Mouse (Mus musculus) left cerebral cortex, postnatal 25 days (tissue): ENCODE data around the gene Defb41. TPM values are rescaled to one million over a fixed set of nuclear protein-coding genes. Genes with fewer than 3 reads are reported as not detected.
"Not testable (repeated sequence)": the region's sequence is repeated elsewhere in the genome, so short reads cannot be mapped to it uniquely, and the experiment has no call there.

ENCODE experiments used
- DNase-seq, 2 experiments: peaks; one replicate each; pipeline ENCODE4 v3.0.0; 2022; ENCODE audit warnings: low spot score in 2 of 2, mixed read lengths in 1 of 2
- intact Hi-C: fragments of 180-260 bp; cut with DNase I; formaldehyde crosslinking; loops from one replicate; pipeline ENCODE4 v1.15.1; 2025
- total RNA-seq, 2 experiments: library from RNA; stranded (reverse); gene quantifications; 2 replicates each; pipeline ENCODE4 v1.2.3; 2021

Defb41 gene
- total RNA-seq: not detected

DNA sequence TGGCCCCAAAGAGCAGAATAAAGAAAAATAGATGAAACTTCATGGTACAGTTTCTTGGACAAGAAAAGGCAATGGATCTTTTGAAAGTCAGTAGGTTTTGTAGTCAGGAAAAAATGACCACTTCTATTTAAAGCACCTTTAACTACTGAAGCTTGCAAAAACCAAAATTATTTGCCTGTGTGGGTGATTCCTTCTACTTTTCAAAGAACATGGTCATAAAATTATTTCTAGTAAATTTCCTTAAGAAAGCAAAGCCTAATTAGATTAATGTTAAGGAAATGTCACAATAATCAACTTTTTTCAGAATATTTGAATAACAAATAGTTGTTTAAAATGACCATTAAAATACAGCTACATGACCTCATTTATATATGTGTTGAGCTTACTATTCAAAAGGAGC is at the start of gene Defb41:
Gene Defb41, minus strand, starts transcription at position 101 of the 400 bp plus-strand sequence.
- no peak for DNase-seq
- intact Hi-C loops: no loop called here

DNA sequence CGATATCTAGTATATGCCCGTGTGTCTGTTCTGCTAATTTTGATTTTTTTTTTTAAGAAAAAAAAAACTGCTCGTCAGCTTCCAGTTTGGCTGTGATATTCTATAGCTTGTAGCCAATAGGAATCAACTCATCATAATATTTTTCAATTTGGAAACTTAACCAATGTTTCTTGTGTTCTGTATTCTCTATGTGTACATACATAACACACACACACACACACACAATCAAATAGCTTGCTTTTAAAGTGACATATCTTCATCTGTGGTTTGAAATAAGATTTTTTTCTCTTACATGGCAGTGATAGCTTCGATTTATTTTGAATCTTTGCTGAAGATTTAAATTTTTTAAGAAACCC is 43.5 kb upstream of the Defb41 start:
- DNase-seq: no peak
- intact Hi-C loops: no loop called here

DNA sequence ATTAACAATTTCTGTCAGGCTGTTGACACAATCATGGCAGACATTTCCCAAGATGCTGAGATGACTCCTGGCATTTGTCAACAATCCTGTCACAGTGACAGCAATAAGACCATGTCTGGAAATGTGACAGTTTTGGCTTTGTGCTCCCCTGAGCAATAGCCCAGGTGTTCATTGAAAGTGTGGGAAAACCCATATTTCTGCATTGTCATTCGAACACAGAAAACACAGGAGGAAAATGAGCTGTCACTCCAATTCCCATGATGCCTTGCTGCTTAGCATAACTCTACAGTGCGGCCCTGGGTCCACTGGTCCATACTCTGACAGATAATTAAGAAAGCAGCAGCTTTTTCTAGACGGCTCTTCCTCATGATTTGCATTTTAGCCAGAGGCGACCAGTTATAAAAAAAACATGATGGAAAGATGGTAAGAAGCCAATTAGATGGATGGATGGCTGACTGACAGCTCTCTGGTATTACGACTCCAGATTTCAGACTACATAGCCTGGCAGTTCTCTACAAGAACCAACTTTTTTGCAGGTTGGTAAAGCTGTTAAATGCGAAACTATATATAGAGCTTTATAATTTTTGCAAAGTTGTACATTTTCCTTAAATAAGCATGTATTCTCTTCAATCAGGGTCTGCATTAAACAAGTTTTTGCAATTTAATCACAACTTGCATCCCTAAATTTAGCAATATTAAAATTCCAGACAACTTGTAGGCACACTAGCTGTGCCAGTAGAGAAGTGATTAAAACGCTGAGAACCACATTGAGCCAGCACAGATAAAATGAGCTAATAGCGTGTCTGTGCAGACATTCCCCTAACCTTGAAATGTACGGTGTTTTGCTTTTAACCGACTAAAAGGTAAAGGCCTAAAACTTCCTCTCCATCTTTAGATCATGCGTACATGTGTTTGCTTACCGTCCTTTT is 42.9 kb upstream of the Defb41 start:
- intact Hi-C loops: no loop called here
- DNase-seq: no peak

DNA sequence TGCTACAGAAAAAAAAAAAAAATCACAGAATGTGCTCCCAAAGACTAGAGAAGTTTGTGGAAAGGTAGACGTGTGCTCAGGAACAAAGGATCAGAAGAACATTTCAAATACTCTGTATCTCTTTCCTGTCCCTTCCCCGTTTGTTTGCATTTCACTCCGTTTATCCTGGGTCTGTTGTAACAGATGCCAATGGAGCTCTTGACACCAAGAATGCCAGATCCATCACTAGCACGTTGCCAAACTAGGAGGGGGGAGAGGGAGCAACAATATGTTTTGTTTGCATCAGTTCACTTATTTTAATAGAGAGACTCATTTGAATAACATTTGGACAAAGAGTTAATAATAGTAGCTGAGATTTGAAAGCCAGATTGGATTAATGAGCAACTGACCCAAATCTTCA is 27.6 kb upstream of the Defb41 start:
- intact Hi-C loops: no loop called here
- no peak for DNase-seq

DNA sequence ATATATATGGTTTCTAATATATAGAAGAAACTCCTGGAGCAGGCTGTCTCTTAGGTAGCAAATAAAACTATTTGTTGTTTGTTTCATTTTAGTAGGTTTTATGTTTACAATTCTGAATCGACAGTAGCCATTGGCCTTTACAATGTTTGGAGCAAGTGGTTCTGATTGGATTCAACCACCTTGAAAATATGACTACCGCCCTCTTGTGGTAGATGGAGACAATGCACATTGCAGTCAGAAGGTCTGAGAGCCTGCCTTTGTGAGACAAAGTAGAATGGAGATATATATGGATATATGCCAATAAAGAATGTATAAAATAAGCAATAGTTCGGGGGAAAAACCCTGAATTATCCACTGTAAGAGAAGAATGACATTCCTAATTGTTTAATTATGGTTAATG is 23.9 kb upstream of the Defb41 start:
- peak in 1 of 2 experiments; percentile 4 for DNase-seq
- intact Hi-C loops: no loop called here

DNA sequence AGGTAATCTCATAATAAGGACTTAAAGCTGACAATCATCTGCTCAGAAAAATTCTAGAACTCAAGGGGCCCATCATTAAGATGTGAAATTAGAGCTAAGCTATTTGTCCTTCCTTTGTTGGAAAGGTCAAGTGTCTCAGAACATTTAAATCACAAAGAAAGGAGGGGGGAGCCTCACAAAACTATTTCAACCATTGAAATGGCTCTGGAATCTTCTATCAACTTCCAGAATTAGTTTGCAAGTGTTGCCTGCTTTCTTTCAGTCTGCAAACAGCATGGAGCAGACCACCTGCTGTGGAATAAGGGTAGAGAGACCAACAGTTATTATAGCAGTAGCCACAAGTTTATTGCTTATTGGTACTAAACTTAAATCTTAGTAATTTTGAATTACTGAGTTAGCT is 22.4 kb upstream of the Defb41 start:
- intact Hi-C loops: no loop called here
- DNase-seq: no peak

DNA sequence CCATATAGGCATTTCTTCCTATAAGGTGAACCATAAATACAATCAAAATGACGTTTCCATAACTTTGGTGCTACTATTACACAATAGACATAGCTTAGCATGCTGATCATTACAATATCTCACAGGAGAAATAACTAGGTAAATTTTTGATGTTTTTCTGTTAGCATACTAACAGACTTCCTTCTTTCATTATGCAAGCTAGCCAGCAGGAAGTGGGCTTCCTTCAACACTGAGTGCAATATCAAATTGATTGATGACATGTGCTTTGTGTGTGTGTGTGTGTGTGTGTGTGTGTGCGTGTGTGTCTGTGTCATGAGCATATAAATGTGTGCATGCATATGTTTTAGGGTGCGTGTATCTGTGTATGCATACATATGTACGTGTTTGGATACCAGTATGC is 6.2 kb upstream of the Defb41 start:
- no peak for DNase-seq
- intact Hi-C loops: no loop called here

DNA sequence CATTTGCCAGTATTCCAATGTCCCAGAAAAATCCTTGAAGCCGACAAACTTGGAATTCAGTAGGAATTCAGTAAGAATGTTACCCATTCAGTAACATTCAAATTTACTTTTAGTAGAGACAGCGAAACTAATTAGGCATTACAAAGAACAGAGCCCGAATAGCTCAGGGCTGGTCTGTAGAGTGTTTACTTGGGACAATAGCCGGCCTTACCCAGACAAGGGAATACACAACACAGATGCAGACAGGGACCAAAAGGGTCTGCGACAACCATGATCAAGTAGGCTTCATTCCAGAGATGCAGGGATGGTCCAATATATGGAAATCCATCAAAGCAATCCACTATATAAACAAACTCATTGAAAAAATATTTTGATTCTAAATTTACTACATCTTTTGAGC is 3.9 kb upstream of the Defb41 start:
- intact Hi-C loops: no loop called here
- DNase-seq: no peak

DNA sequence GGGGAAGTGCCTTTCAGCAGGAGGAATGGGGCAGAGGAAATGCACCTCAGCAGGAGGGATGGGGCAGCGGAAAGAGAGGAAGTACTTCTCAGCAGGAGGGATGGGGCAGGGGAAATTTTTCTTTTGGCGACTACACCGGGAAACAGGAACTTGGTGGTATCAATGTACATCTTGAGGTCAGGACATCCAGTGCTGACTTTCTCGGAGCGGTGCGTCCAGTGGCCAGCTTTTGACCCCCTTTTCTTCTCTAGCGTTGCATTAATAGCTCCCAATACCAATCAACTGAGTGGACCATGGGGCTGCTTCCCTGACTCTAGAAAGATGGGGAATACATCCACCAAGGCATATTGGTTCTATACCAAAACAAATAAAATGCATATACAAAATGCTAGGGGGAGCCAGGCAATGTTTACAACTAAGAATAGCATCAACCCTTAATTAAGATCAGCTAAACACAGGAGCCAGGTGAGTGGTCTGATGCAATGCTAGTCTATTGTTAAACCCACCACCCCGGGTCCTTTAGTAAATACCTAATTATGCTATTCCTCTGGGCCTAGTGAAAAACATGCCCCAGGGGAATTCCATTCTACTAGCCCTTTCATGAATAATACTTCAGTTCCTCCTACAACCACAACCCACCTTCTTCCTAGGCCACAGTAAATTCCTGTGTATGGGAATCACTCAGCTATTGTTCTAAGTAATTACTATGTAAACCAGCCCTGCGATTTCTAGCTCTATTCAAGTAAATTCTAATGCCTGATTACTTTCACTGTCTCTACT is 18.9 kb downstream of the Defb41 start:
- DNase-seq, intact Hi-C loops: not testable (repeated sequence)

DNA sequence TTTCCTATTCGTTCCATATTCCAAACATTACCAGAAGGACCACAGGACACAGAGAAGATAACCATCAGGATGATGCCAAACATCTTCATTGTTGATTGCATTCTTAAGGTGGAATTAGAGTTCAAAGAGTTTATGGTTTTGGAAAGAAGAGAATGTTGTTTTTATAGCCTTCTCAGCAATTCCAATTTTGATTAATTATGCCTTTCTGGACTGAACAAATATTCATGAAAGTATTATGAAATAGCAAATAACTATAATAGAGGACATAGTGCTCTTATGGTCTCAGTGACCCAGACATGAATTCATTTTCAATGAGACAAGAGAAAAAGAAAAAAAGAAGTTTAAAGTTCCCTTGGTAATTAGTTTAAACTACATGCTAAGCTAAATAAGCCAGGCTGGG is 27.6 kb downstream of the Defb41 start, which contains the start of gene Defb18:
Gene Defb18, minus strand, starts transcription at position 101 of the 400 bp plus-strand sequence.
- DNase-seq: no peak
- intact Hi-C loops: no loop called here

DNA sequence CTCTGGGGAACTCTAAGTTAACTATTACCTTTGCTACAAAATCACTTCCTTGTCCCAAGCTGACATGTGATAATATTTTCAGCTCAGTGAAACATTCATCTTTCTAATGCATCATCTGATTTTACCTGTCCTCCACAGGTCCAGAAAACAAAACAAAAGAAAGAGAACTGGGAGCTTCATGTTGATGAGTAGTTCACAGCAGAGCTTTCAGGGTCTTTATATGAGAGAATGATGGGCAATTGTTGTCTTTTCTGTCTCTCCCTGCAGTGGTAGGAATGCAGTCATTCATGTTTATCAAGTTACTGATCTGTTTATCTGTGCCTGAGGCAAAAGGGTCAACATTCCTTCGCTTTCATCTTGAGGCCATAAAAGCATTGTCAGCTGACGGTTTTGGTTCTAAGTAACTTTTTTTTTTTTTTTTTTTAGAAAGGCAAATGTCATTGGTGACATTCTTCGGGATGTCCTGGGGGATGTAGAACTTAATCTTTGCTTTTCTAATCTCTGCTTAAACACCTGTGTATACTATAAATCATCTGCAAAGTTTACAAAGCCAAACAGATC is 41.5 kb downstream of the Defb41 start:
- intact Hi-C loops: no loop called here
- no peak for DNase-seq

Other genes with a start within 250 kb of the Defb41 start
- not detected for gene Crisp4, start 119.2 kb downstream of the Defb41 start, total RNA-seq
- not detected for gene Defb18, start 27.7 kb downstream of the Defb41 start, total RNA-seq